Mouse (Mus musculus) kidney, postnatal 10 days (tissue): ENCODE measurements at regions not wholly inside any gene's neighbourhood (a gene's known extent, or its start where the extent isn't known, plus 50 kb on each side); places are given as distances from the start of the nearest gene placed in this dataset.

Experiments used
- DNase-seq: peaks from one replicate; pipeline ENCODE4 v3.0.0; 2021; ENCODE audit warnings: mixed read lengths

DNA sequence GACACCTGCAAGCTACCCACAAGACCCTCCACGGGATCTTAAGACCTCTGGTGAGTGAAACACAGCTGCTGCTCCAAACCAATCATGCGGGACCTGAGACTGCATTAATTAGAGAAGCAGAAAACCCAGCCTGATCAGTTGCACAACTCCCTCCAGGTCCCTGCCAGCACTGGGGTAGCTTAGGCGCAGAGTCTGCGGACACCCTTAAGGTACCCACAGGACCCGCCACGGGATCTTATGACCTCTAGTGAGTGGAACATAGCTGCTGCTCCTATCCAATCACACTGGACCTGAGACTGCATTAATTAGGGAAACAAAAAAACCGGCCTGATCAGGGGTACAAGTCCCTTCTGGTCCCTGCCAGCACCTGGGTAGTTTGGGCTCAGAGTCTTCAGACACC, 454.3 kb upstream of the Slit2 start:
- no peak for DNase-seq

DNA sequence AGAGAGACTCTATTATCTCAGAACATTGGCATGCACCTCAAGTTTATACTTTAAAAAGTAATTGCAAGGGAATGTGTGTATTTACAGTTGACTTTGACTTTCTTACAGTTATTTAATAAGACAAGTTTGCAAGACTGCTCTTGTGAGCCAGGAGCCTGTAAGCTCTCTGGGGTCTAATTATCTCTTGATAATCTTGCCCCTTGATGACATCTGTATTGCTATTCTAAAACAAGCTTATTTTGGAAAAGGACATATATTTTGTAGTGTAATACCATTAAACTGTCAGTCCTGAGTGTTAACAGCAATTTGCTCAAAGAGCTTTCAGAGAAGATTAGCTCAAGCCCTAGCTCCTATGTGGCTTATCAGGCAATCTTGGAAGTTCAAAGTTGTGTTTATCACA, 445.4 kb upstream of the Slit2 start:
- DNase-seq: no peak

DNA sequence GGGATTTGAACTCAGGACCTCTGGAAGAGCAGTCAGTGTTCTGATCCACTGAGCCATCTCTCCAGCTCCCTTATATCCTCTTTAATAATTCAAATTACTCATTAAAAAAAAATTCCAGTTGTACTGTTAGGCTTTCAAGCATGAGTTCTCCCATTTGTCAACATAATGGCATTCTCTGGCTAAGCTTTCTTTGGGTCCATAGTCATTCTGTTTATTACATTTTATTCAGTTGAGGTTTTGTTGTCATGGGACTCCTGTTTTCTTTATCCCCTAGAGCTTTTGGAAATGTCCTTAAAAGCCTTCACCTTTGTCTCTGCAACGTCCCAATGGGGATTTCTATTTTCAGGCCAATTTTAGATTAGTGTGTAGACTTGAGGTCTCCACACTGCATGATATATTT, 440.7 kb upstream of the Slit2 start:
- DNase-seq: no peak

DNA sequence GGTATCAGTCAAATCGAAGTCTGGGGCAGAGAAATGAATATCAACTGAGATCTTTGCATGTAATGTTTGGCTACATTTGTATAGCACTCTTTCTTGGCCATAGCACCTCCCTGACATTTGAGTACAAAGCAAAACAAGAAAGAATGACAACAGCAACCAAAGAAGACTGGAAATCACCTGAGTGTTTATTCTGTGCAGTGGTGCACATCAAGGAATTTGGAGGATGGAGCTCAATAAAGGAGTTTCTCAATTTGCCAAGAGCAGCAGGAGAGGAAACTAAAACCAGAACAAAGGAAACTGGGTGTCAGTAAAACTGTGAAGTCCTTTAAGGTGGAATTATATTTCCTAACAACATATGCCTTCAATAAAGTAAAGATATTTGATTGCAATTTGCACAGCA, 426.2 kb upstream of the Slit2 start:
- DNase-seq: no peak

DNA sequence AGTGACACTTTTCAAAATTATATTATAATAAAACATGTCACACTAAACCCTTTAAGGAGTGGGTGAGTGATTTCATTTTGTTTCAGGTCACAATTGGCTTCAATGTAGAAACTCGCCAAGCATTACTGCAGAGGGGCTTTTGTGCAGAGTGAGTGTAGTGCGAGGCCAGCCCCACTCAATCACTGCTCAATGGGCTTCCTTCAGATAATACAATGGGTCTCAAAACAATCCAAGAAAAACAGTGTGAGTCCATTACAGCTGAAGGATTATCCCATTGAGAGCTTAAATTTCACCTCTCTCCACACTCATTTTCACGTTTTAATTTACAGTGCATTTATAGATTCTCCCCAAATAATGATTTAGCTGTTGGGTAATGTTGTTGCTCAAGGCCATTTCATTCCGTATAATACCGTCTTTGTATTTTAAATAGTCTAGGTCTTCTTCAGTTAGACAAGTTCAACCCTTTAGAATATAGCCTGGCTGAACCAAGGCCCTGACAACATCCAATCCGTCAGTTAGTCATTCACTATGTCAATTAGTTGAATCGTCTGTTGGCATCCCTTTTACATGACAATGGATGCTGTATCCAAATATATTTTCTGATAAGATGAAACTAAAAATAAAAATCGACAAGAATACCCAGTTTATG, 425.7 kb upstream of the Slit2 start:
- DNase-seq: no peak
